Mouse (Mus musculus): ENCODE results near the gene Zfp958.
A peak's percentile ranks its signal among the peaks of the same experiment; 100 is the strongest.
"Not testable (repeated sequence)": the region's sequence is repeated elsewhere in the genome, so short reads cannot be mapped to it uniquely, and the experiment has no call there.

Gene Zfp958

GRCm38 (mm10) chr8:4612932-4613853 lies at the start of gene Zfp958:
Gene Zfp958 (plus strand): TSS chr8:4613167.
- peak; percentile 86 to 90 for DNase-seq

GRCm38 (mm10) chr8:4581986-4582385 lies 31.0 kb upstream of the Zfp958 start:
- no peak for DNase-seq

- no peak for DNase-seq
These were observed 30.2 kb upstream of the Zfp958 start for GRCm38 (mm10) chr8:4582754-4583178.

- no peak for DNase-seq
These were observed 28.3 kb upstream of the Zfp958 start for GRCm38 (mm10) chr8:4584660-4585059.

- DNase-seq, result no peak
These were observed 26.6 kb upstream of the Zfp958 start for GRCm38 (mm10) chr8:4586356-4586755.

GRCm38 (mm10) chr8:4588165-4589000 lies 24.6 kb upstream of the Zfp958 start:
- DNase-seq, result peak in 1 of 2 experiments; percentile 7

GRCm38 (mm10) chr8:4608896-4609295 lies 4.1 kb upstream of the Zfp958 start:
- no peak for DNase-seq

- not testable (repeated sequence) for DNase-seq
These were observed 1.3 kb upstream of the Zfp958 start for GRCm38 (mm10) chr8:4611626-4612175.

- DNase-seq, result no peak
These were observed 14.4 kb downstream of the Zfp958 start for GRCm38 (mm10) chr8:4627349-4627748.

GRCm38 (mm10) chr8:4637071-4637470 lies 24.1 kb downstream of the Zfp958 start:
- peak in 1 of 2 experiments; percentile 13 for DNase-seq

- DNase-seq, result not testable (repeated sequence)
These were observed 30.0 kb downstream of the Zfp958 start for GRCm38 (mm10) chr8:4642974-4643373.

- DNase-seq, result peak in 1 of 2 experiments; percentile 15
These were observed 43.6 kb downstream of the Zfp958 start for GRCm38 (mm10) chr8:4656536-4656935.

GRCm38 (mm10) chr8:4675191-4676003 lies 62.4 kb downstream of the Zfp958 start:
- DNase-seq, result peak; percentile 3 to 7

- peak; percentile 2 to 15 for DNase-seq
These were observed 63.6 kb downstream of the Zfp958 start for GRCm38 (mm10) chr8:4676586-4676985.

- DNase-seq, result peak; percentile 97
These were observed 64.6 kb downstream of the Zfp958 start for GRCm38 (mm10) chr8:4677265-4678217.

- DNase-seq, result peak; percentile 90 to 92
These were observed 65.4 kb downstream of the Zfp958 start for GRCm38 (mm10) chr8:4678218-4678907.

GRCm38 (mm10) chr8:4678908-4679545 lies 66.1 kb downstream of the Zfp958 start:
- peak in 1 of 2 experiments; percentile 33 for DNase-seq

GRCm38 (mm10) chr8:4679796-4680195 lies 66.8 kb downstream of the Zfp958 start:
- peak in 1 of 2 experiments; percentile 20 for DNase-seq
